Mouse (Mus musculus): Measurements from ENCODE around the gene Ccdc183.

- no peak for TF ChIP-seq CTCF (conservative IDR thresholded peaks at IDR 0.05; ENCODE audit: low read length)
- TF ChIP-seq POU5F1 (IDR thresholded peaks at IDR 0.05; ENCODE audit: borderline replicate concordance, low read length), result no peak
Observed at GRCm38 (mm10) chr2:25654502-25654901, 37.0 kb upstream of the Ccdc183 start.
